ENCODE assay signal across 20 mouse cellular contexts in genomic region chr1:138322657-138323056, GRCm38 (mm10). TPM values are rescaled to one million over a fixed set of nuclear protein-coding genes. Genes with fewer than 3 reads are reported as not detected.
A peak's percentile ranks its signal among the peaks of the same experiment; 100 is the strongest.
DNase-seq lines count a peak whose midpoint lies in the region; ATAC-seq and TF ChIP-seq lines count a peak whose summit lies in the region.
"Had no signal": no experiment of that assay in that cellular context is flagged by ENCODE, and none has a peak within 500 bp of the region (broad histone marks: within the 10 kb centered on the region; RNA-seq: fewer than 3 reads in every experiment).

No protein-coding gene starts in this region.

- H3K36me3 ChIP-seq in liver, embryonic 16.5 days (ENCODE audit: control insufficient read depth, insufficient read depth) = no peaks in the 10 kb centered on the region
- no peaks in the 10 kb centered on the region for H3K36me3 ChIP-seq in liver, embryonic 11.5 days (ENCODE audit: control insufficient read depth, insufficient read depth, low read length)
- H3K36me3 ChIP-seq in myocyte (ENCODE audit: control insufficient read depth, insufficient read depth) = no peaks in the 10 kb centered on the region
- H3K36me3 ChIP-seq: embryonic facial prominence, embryonic 12.5 days; forebrain, embryonic 10.5 days; midbrain, embryonic 12.5 days; neural tube, embryonic 13.5 days had no signal

- intact Hi-C loops in heart, postnatal 36 days (cut with DNase I) = no loop called here

- H3K27me3 ChIP-seq in liver, embryonic 16.5 days (ENCODE audit: control insufficient read depth, insufficient read depth, low read depth, low read length) = no peaks in the 10 kb centered on the region
- no peaks in the 10 kb centered on the region for H3K27me3 ChIP-seq in liver, embryonic 11.5 days (replicated peaks; ENCODE audit: control insufficient read depth, insufficient read depth, low read length)
- no peaks in the 10 kb centered on the region for H3K27me3 ChIP-seq in myocyte (ENCODE audit: control insufficient read depth, insufficient read depth, insufficient read length)
- H3K27me3 ChIP-seq: embryonic facial prominence, embryonic 12.5 days; midbrain, embryonic 12.5 days had no signal

- H3K4me1 ChIP-seq in liver, embryonic 16.5 days (ENCODE audit: control insufficient read depth, low read depth, low read length) = no peaks in the 10 kb centered on the region
- H3K4me1 ChIP-seq in liver, embryonic 11.5 days (replicated peaks; ENCODE audit: control insufficient read depth, insufficient read depth, low read length) = no peaks in the 10 kb centered on the region
- H3K4me1 ChIP-seq: embryonic facial prominence, embryonic 12.5 days had no signal

- H3ac ChIP-seq in myocyte (ENCODE audit: control insufficient read depth, insufficient read length) = no peak overlapping the region

- no peak overlapping the region for H3K4me3 ChIP-seq in liver, embryonic 16.5 days (ENCODE audit: low read depth, low read length)
- no peak overlapping the region for H3K4me3 ChIP-seq in liver, embryonic 11.5 days (ENCODE audit: low read depth, low read length)
- H3K4me3 ChIP-seq in myocyte = no peak overlapping the region
- H3K4me3 ChIP-seq: embryonic facial prominence, embryonic 12.5 days; forebrain, embryonic 10.5 days; layer of hippocampus, adult 2 months; midbrain, embryonic 12.5 days; neural tube, embryonic 13.5 days had no signal

- peak; percentile 39; the same call in 1 of the 2 replicates for ATAC-seq in liver, embryonic 16.5 days (ENCODE audit: low read depth)
- no peak for ATAC-seq in liver, embryonic 11.5 days (replicated peaks; ENCODE audit: low FRiP score)
- ATAC-seq in common myeloid progenitor, adult 5-6 weeks (replicated peaks; ENCODE audit: low read depth, poor library complexity, severe bottlenecking) = peak; percentile 84
- ATAC-seq: Patski had no signal

- no peak overlapping the region for H3K9ac ChIP-seq in liver, embryonic 16.5 days (ENCODE audit: low read depth, low read length)
- no peak overlapping the region for H3K9ac ChIP-seq in liver, embryonic 11.5 days (ENCODE audit: low read depth, low read length)
- H3K9ac ChIP-seq: embryonic facial prominence, embryonic 12.5 days; liver, embryonic 14.5 days; midbrain, embryonic 12.5 days; neural tube, embryonic 13.5 days had no signal

- H3K4me2 ChIP-seq in liver, embryonic 16.5 days (ENCODE audit: low read depth, low read length) = 0 out of 2 replicates have a peak overlapping the region, but pooled peaks have one; percentile 9
- H3K4me2 ChIP-seq in liver, embryonic 11.5 days = no peak overlapping the region
- H3K4me2 ChIP-seq in myocyte (ENCODE audit: low read depth) = peak overlapping the region; percentile 5
- H3K4me2 ChIP-seq: embryonic facial prominence, embryonic 12.5 days; midbrain, embryonic 12.5 days; neural tube, embryonic 13.5 days had no signal

- WGBS in liver, embryonic 16.5 days (ENCODE audit: insufficient replicate concordance) = 38% methylated on average over 3 of the region's 3 CpGs
- WGBS in liver, embryonic 11.5 days = 54% methylated on average over 3 of the region's 3 CpGs

- no peaks in the 10 kb centered on the region for H3K9me3 ChIP-seq in liver, embryonic 16.5 days (replicated peaks; ENCODE audit: control insufficient read depth, low read length)
- no peaks in the 10 kb centered on the region for H3K9me3 ChIP-seq in liver, embryonic 11.5 days (ENCODE audit: control insufficient read depth, low read length)
- H3K9me3 ChIP-seq: embryonic facial prominence, embryonic 12.5 days; forebrain, embryonic 10.5 days; midbrain, embryonic 12.5 days; neural tube, embryonic 13.5 days had no signal

- no peaks in the 10 kb centered on the region for H3K79me2 ChIP-seq in myocyte (ENCODE audit: control insufficient read depth, insufficient read depth)

- no peak overlapping the region for H3K27ac ChIP-seq in liver, embryonic 16.5 days (ENCODE audit: low read length)
- H3K27ac ChIP-seq in liver, embryonic 11.5 days (ENCODE audit: low read depth, low read length) = no peak overlapping the region
- H3K27ac ChIP-seq: embryonic facial prominence, embryonic 12.5 days; forebrain, embryonic 10.5 days; layer of hippocampus, adult 2 months; liver, embryonic 14.5 days; midbrain, embryonic 12.5 days; neural tube, embryonic 13.5 days had no signal

- peak; percentile 53 to 63 for DNase-seq in heart, adult 9 months (ENCODE audit: low spot score in 2 of 2)
- DNase-seq in heart, postnatal 36 days = no peak
- no peak for DNase-seq in liver, embryonic 11.5 days (ENCODE audit: low spot score)
- no peak for DNase-seq in cerebellum, adult 9-11 months
- DNase-seq in gastrocnemius, adult 18-20 months (ENCODE audit: low spot score) = no peak
- DNase-seq: adrenal gland, adult 2 months; cerebellum, postnatal 14 days; thymus, postnatal 4 days had no signal

- no peak for TF ChIP-seq POLR2A in myocyte (IDR thresholded peaks at IDR 0.05; ENCODE audit: insufficient read length, low read depth)

TF ChIP-seq in myocyte, 11 proteins besides CTCF, POLR2A, EP300 and RAD21:
- TF ChIP-seq MAX (IDR thresholded peaks at IDR 0.05; ENCODE audit: low read depth) (no peak), CEBPB (IDR thresholded peaks at IDR 0.05; ENCODE audit: insufficient read depth, poor library complexity, severe bottlenecking) (no peak), TCF12 (IDR thresholded peaks at IDR 0.05; ENCODE audit: insufficient read depth, poor library complexity, severe bottlenecking) (no peak), E2F4 (IDR thresholded peaks at IDR 0.05; ENCODE audit: insufficient read depth) (no peak), USF1 (IDR thresholded peaks at IDR 0.05; ENCODE audit: low read depth) (no peak), MYOG (IDR thresholded peaks at IDR 0.05; ENCODE audit: control insufficient read depth in 1 of 3, insufficient read depth in 1 of 3, insufficient read length in 2 of 3, low read depth in 2 of 3) (peak in 1 of 3 experiments; percentile 42), POLR2AphosphoS2 (IDR thresholded peaks at IDR 0.05; ENCODE audit: insufficient read length, low read depth) (no peak), REST (IDR thresholded peaks at IDR 0.05; ENCODE audit: insufficient read depth, insufficient read length) (no peak), MYOD1 (IDR thresholded peaks at IDR 0.05; ENCODE audit: control insufficient read depth in 1 of 3, insufficient read length in 2 of 3, low read depth in 2 of 3) (peak in 1 of 3 experiments; percentile 42), SRF (IDR thresholded peaks at IDR 0.05; ENCODE audit: control insufficient read depth, insufficient read length, low read depth) (no peak), TCF3 (IDR thresholded peaks at IDR 0.05; ENCODE audit: insufficient read length, low read depth) (no peak)

RNA-seq across cellular contexts. Expression of gene Atp6v1g3, which starts 49.1 kb away (rescaled TPM):
- total RNA-seq in heart, postnatal 36 days (2021) = not detected
- not detected in 2 replicates for polyA plus RNA-seq in liver, embryonic 16.5 days (2015; fragmentation: Nextera tagmentation; extraction: Ambion mirVana)
- not detected in 2 replicates for polyA plus RNA-seq in liver, embryonic 11.5 days (2014; fragmentation: Nextera tagmentation; extraction: Ambion mirVana)
- total RNA-seq in common myeloid progenitor, adult 5-6 weeks (2017) = not detected in 2 replicates
- 0.02 TPM for polyA plus RNA-seq in myocyte (2012; fragmentation: generic; extraction: Trizol)
- total RNA-seq in gastrocnemius, adult 18-20 months (2021) = not detected
- total RNA-seq: adrenal gland, adult 2 months; layer of hippocampus, adult 2 months; left cerebral cortex, postnatal 10 days had no signal
- polyA plus RNA-seq: adrenal gland, adult 2 months; forebrain, embryonic 10.5 days; heart, embryonic 14.5 days; liver, embryonic 14.5 days; midbrain, embryonic 12.5 days; neural tube, embryonic 13.5 days; Patski had no signal

Comparison
In these comparisons a context has a peak if more than half of its experiments do, and no peak if none do; other contexts are left out.
1. DNase-seq: peak in heart, adult 9 months (2 of 2); none in heart, postnatal 36 days (0 of 2), liver, embryonic 11.5 days (single experiment), cerebellum, adult 9-11 months (single experiment) and gastrocnemius, adult 18-20 months (single experiment).